Mouse (Mus musculus): ENCODE measurements around the gene Nrxn1.

- TF ChIP-seq GATA1 (IDR thresholded peaks at IDR 0.05; ENCODE audit: low read length) = no peak
- no peak for TF ChIP-seq TAL1 (IDR thresholded peaks at IDR 0.05; ENCODE audit: low read length)
Measured at GRCm38 (mm10) chr17:91033466-91033865, 59.4 kb downstream of the Nrxn1 start.

Measured in erythroblast, embryonic 14.5 days (primary cell).